Mouse (Mus musculus) ES-E14 (cell line): ENCODE measurements around the gene Dpf3. TPM values are rescaled to one million over a fixed set of nuclear protein-coding genes. Genes with fewer than 3 reads are reported as not detected.

Experiments
- DNase-seq: peaks from one replicate; pipeline ENCODE4 v3.0.0-alpha.2; 2013; ENCODE audit warnings: low read depth, low spot score
- H3K27ac ChIP-seq: 2 replicates; pipeline ENCODE4 v1.5.1; 2012; ENCODE audit warnings: low read depth, mild to moderate bottlenecking, low read length, moderate library complexity, mixed read lengths; ENCODE audit not compliant: poor library complexity, insufficient read depth, severe bottlenecking
- H3K36me3 ChIP-seq: 2 replicates; pipeline ENCODE4 v1.6.1; 2012; ENCODE audit warnings: mild to moderate bottlenecking, low read length, moderate library complexity, mixed read lengths; ENCODE audit not compliant: control insufficient read depth, poor library complexity, insufficient read depth, severe bottlenecking
- H3K4me1 ChIP-seq, 2 experiments: fragments of 150-350 bp in 1 of 2; sonication (generic) in 1 of 2; 2 replicates each; pipeline ENCODE4 v1.6.1; 2012; ENCODE audit warnings: low read length in 2 of 2, mild to moderate bottlenecking in 1 of 2, mixed read lengths in 1 of 2; ENCODE audit not compliant: control insufficient read depth in 2 of 2, insufficient read depth in 2 of 2, poor library complexity in 1 of 2
- H3K4me3 ChIP-seq, 2 experiments: fragments of 150-350 bp in 1 of 2; sonication (generic) in 1 of 2; 2 replicates each; pipeline ENCODE4 v1.5.1; 2012; ENCODE audit warnings: low read length in 2 of 2, low read depth in 1 of 2, mild to moderate bottlenecking in 1 of 2, mixed read lengths in 1 of 2; ENCODE audit not compliant: insufficient read depth in 1 of 2, poor library complexity in 1 of 2, severe bottlenecking in 1 of 2
- H3K9ac ChIP-seq: 2 replicates; pipeline ENCODE4 v1.6.1; 2012; ENCODE audit warnings: low read depth, mild to moderate bottlenecking, low read length, mixed read lengths; ENCODE audit not compliant: poor library complexity, insufficient read depth, severe bottlenecking
- H3K9me3 ChIP-seq: fragments of 150-350 bp; sonication (generic); 2 replicates; pipeline ENCODE4 v1.6.1; 2012; ENCODE audit warnings: low read depth, mild to moderate bottlenecking, low read length; ENCODE audit not compliant: control insufficient read depth, insufficient read depth
- CHD2 ChIP-seq: IDR thresholded peaks from 2 replicates; pipeline ENCODE4 v1.6.1; 2014; ENCODE audit warnings: mild to moderate bottlenecking, low read depth, low read length, inconsistent platforms
- HCFC1 ChIP-seq: IDR thresholded peaks from 2 replicates; pipeline ENCODE4 v1.6.1; 2012; ENCODE audit warnings: low read length, inconsistent platforms, borderline replicate concordance; ENCODE audit not compliant: insufficient read depth
- MAFK ChIP-seq: IDR thresholded peaks from 2 replicates; pipeline ENCODE4 v1.6.1; 2014; ENCODE audit warnings: mild to moderate bottlenecking, low read depth, low read length, inconsistent platforms; ENCODE audit not compliant: insufficient read depth
- ZC3H11A ChIP-seq: IDR thresholded peaks from 2 replicates; pipeline ENCODE4 v1.6.1; 2012; ENCODE audit warnings: low read depth, mild to moderate bottlenecking, inconsistent platforms, low read length, borderline replicate concordance
- ZNF384 ChIP-seq: IDR thresholded peaks from 2 replicates; pipeline ENCODE4 v1.6.1; 2012; ENCODE audit warnings: low read depth, low read length, inconsistent platforms
- in situ Hi-C, 2 experiments: fragments of 600-800 bp; cut with MboI; formaldehyde crosslinking; loops; one replicate each; pipeline ENCODE4 v1.15.1; 2025; ENCODE audit warnings: low sequenced_read_pairs in 2 of 2, inconsistent platforms in 1 of 2; ENCODE audit not compliant: unreplicated experiment in 2 of 2
- total RNA-seq: library from RNA; depleted of rRNA; stranded (reverse); fragments of 300-350 nt; gene quantifications from 2 replicates; pipeline ENCODE4 v1.2.3, GENCODE M21; 2012

Dpf3 gene
- total RNA-seq, 1 experiment = 1.4 TPM

GRCm38 (mm10) chr12:83424720-83425444 is 62.6 kb downstream of the Dpf3 start:
- Histone ChIP-seq H3K36me3 (no peaks in the 10 kb centered on the region), H3K4me1 (no peaks in the 10 kb centered on the region), H3K9me3 (no peaks in the 10 kb centered on the region), H3K9ac (no peak overlapping the region), H3K4me3 (no peak overlapping the region), H3K27ac (no peak overlapping the region)
- no peak for TF ChIP-seq ZNF384
- TF ChIP-seq HCFC1 = no peak
- TF ChIP-seq MAFK = no peak
- TF ChIP-seq ZC3H11A = no peak
- no peak for TF ChIP-seq CHD2
- in situ Hi-C loops = no loop called here
- no peak for DNase-seq

GRCm38 (mm10) chr12:83424086-83424719 is 63.3 kb downstream of the Dpf3 start:
- no peaks in the 10 kb centered on the region for H3K9me3 ChIP-seq
- in situ Hi-C loops = no loop called here
- no peak overlapping the region for H3K9ac ChIP-seq
- H3K4me1 ChIP-seq = no peaks in the 10 kb centered on the region
- TF ChIP-seq ZNF384 (no peak), ZC3H11A (0 out of 2 replicates have a peak, but pooled peaks have one; percentile 33), MAFK (no peak)
- no peak overlapping the region for H3K4me3 ChIP-seq
- DNase-seq = no peak
- H3K36me3 ChIP-seq = no peaks in the 10 kb centered on the region
- no peak overlapping the region for H3K27ac ChIP-seq

GRCm38 (mm10) chr12:83420346-83420745 is 67.2 kb downstream of the Dpf3 start:
- in situ Hi-C loops = no loop called here

GRCm38 (mm10) chr12:83415207-83415606 is 72.3 kb downstream of the Dpf3 start:
- no peaks in the 10 kb centered on the region for H3K4me1 ChIP-seq
- DNase-seq = no peak
- in situ Hi-C loops = no loop called here
- no peak overlapping the region for H3K9ac ChIP-seq
- no peak overlapping the region for H3K4me3 ChIP-seq
- no peaks in the 10 kb centered on the region for H3K36me3 ChIP-seq
- TF ChIP-seq ZNF384 (no peak), HCFC1 (no peak)
- no peak overlapping the region for H3K27ac ChIP-seq
- no peaks in the 10 kb centered on the region for H3K9me3 ChIP-seq

More at GRCm38 (mm10) chr12:83420346-83420745, 67.2 kb downstream of the Dpf3 start:
- Histone ChIP-seq H3K27ac (no peak overlapping the region), H3K36me3 (no peaks in the 10 kb centered on the region), H3K9ac (no peak overlapping the region), H3K4me1 (no peaks in the 10 kb centered on the region), H3K9me3 (no peaks in the 10 kb centered on the region), H3K4me3 (no peak overlapping the region)
- TF ChIP-seq ZC3H11A (no peak), HCFC1 (no peak), MAFK (no peak), CHD2 (no peak), ZNF384 (no peak)
- no peak for DNase-seq
